Mouse (Mus musculus) adrenal gland, postnatal 0 days (tissue): ENCODE data around the gene Olfr45. TPM values are rescaled to one million over a fixed set of nuclear protein-coding genes. Genes with fewer than 3 reads are reported as not detected.

ENCODE experiments used
- polyA plus RNA-seq: library from polyadenylated mRNA; unstranded; fragments of >200 nt; fragmentation: Nextera tagmentation; extraction: Ambion mirVana; gene quantifications from 2 replicates; pipeline ENCODE4 v1.2.1, GENCODE M21; 2015

Olfr45 gene
- polyA plus RNA-seq: not detected in 2 replicates

GRCm38 (mm10) chr7:140681651-140682050 is at the start of gene Olfr45:
Gene Olfr45 (plus strand): TSS chr7:140681951.

GRCm38 (mm10) chr7:140646152-140646551 is 35.6 kb upstream of the Olfr45 start, which contains the start of gene Olfr53:
Gene Olfr53 (plus strand): TSS chr7:140646452.

GRCm38 (mm10) chr7:140659630-140660029 is 22.1 kb upstream of the Olfr45 start, which contains the start of gene Olfr539:
Gene Olfr539 (plus strand): TSS chr7:140659930.

DNA sequence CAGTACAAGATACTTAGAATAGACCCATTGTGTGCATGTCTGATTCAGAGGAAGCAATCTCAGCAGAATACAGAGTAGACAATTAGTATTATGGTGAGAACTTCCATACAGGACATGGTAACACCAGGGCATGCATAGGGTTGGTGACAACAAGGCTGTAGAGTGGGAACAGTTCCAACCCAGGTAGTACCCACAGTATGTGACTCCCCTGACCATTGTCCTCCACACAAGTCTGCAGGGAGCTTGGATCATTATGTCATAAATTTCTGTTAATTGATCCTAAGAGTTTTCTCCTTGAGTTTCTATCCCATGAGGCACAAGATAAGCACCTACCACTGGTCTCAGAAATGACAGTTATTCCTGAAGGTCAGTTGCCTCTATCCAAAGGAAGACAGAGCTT is 15.2 kb downstream of the Olfr45 start, which contains the start of gene Olfr541:
Gene Olfr541 (plus strand): TSS at position 301 of the 400 bp plus-strand sequence.

Other genes starting within 250 kb of the Olfr45 start
- not detected in 2 replicates for gene Olfr533, start 218.6 kb upstream of the Olfr45 start, polyA plus RNA-seq
- not detected in 2 replicates for gene Olfr535, start 197.7 kb upstream of the Olfr45 start, polyA plus RNA-seq
- gene Olfr536, start 174.6 kb upstream of the Olfr45 start, polyA plus RNA-seq: not detected in 2 replicates
- not detected in 2 replicates for gene Olfr538, start 114.1 kb upstream of the Olfr45 start, polyA plus RNA-seq
- not detected in 2 replicates for gene Olfr46, start 80.7 kb upstream of the Olfr45 start, polyA plus RNA-seq
- gene Olfr61, start 53.0 kb upstream of the Olfr45 start, polyA plus RNA-seq: not detected in 2 replicates
- not detected in 2 replicates for gene Olfr53, start 35.5 kb upstream of the Olfr45 start, polyA plus RNA-seq
- not detected in 2 replicates for gene Olfr539, start 22.0 kb upstream of the Olfr45 start, polyA plus RNA-seq
- not detected in 2 replicates for gene Olfr541, start 15.3 kb downstream of the Olfr45 start, polyA plus RNA-seq
- gene Cyp2e1, start 81.8 kb downstream of the Olfr45 start, polyA plus RNA-seq: 12.7 and 27.0 TPM in 2 replicates
- gene Syce1, start 105.9 kb downstream of the Olfr45 start, polyA plus RNA-seq: 0.12 and 0.17 TPM in 2 replicates
- 5.0 and 6.4 TPM in 2 replicates for gene Zfp941, start 140.2 kb downstream of the Olfr45 start, polyA plus RNA-seq
- gene Urah, start 153.1 kb downstream of the Olfr45 start, polyA plus RNA-seq: 7.2 and 14.5 TPM in 2 replicates
- gene Scgb1c1, start 163.6 kb downstream of the Olfr45 start, polyA plus RNA-seq: 0.52 TPM in 1 of 2 replicates, not detected in the other
- gene Odf3, start 165.9 kb downstream of the Olfr45 start, polyA plus RNA-seq: 0.22 and 0.55 TPM in 2 replicates
- 0.25 TPM in 1 of 2 replicates, not detected in the other for gene Gm45785, start 174.4 kb downstream of the Olfr45 start, polyA plus RNA-seq
- 62.1 and 64.0 TPM in 2 replicates for gene Ric8a, start 175.0 kb downstream of the Olfr45 start, polyA plus RNA-seq
- 82.4 and 86.6 TPM in 2 replicates for gene Bet1l, start 175.6 kb downstream of the Olfr45 start, polyA plus RNA-seq
- 197 and 202 TPM in 2 replicates for gene Psmd13, start 200.0 kb downstream of the Olfr45 start, polyA plus RNA-seq
- 41.8 and 43.2 TPM in 2 replicates for gene Sirt3, start 200.4 kb downstream of the Olfr45 start, polyA plus RNA-seq
- gene Cox8b, start 218.5 kb downstream of the Olfr45 start, polyA plus RNA-seq: 9.3 and 12.2 TPM in 2 replicates
- 2.6 and 3.3 TPM in 2 replicates for gene Nlrp6, start 239.0 kb downstream of the Olfr45 start, polyA plus RNA-seq